Mouse (Mus musculus) C2C12 (cell line): ENCODE data around the gene Arnt2. TPM values are rescaled to one million over a fixed set of nuclear protein-coding genes. Genes with fewer than 3 reads are reported as not detected.

Experiments
- H3K27me3 ChIP-seq: one replicate; pipeline ENCODE4 v1.6.1; 2011; ENCODE audit not compliant: control insufficient read depth, insufficient read depth, insufficient read length
- H3K36me3 ChIP-seq: one replicate; pipeline ENCODE4 v1.6.1; 2011; ENCODE audit not compliant: control insufficient read depth, insufficient read depth
- H3K4me3 ChIP-seq: one replicate; pipeline ENCODE4 v1.5.1; 2011; ENCODE audit warnings: mild to moderate bottlenecking, control low read depth; ENCODE audit not compliant: poor library complexity, insufficient read depth, severe bottlenecking
- H3K79me2 ChIP-seq: one replicate; pipeline ENCODE4 v1.6.1; 2011; ENCODE audit not compliant: control insufficient read depth, insufficient read depth
- H3K79me3 ChIP-seq: one replicate; pipeline ENCODE4 v1.6.1; 2011; ENCODE audit warnings: low read depth, control low read depth
- H3ac ChIP-seq: one replicate; pipeline ENCODE3; 2011; ENCODE audit warnings: low read depth; ENCODE audit not compliant: control insufficient read depth, insufficient read length
- CEBPB ChIP-seq: IDR thresholded peaks from one replicate; pipeline ENCODE4 v1.6.1; 2011; ENCODE audit warnings: low read depth, mild to moderate bottlenecking, control low read depth, moderate library complexity
- CTCF ChIP-seq: IDR thresholded peaks from one replicate; pipeline ENCODE4 v1.5.1; 2011; ENCODE audit not compliant: control insufficient read depth, insufficient read depth, insufficient read length
- FOSL1 ChIP-seq: IDR thresholded peaks from one replicate; pipeline ENCODE4 v1.8.0; 2011; ENCODE audit warnings: mild to moderate bottlenecking, low read length; ENCODE audit not compliant: poor library complexity, insufficient read depth, severe bottlenecking
- MAX ChIP-seq: IDR thresholded peaks from one replicate; pipeline ENCODE4 v1.6.1; 2011; ENCODE audit warnings: mild to moderate bottlenecking, control low read depth
- MYOD1 ChIP-seq: IDR thresholded peaks from one replicate; pipeline ENCODE4 v1.6.1; 2011; ENCODE audit warnings: low read depth; ENCODE audit not compliant: control insufficient read depth, insufficient read length
- MYOG ChIP-seq: IDR thresholded peaks from one replicate; pipeline ENCODE4 v1.6.1; 2011; ENCODE audit not compliant: control insufficient read depth, insufficient read length; ENCODE audit errors: extremely low read depth
- USF1 ChIP-seq: IDR thresholded peaks from one replicate; pipeline ENCODE4 v1.6.1; 2011; ENCODE audit warnings: low read depth, mild to moderate bottlenecking, control low read depth, moderate library complexity
- polyA plus RNA-seq: library from polyadenylated mRNA; unstranded; fragments of >200 nt; fragmentation: generic; extraction: Trizol; gene quantifications from one replicate; pipeline ENCODE4 v1.2.1, GENCODE M21; 2012; ENCODE audit warnings: missing spikeins

Gene Arnt2
- polyA plus RNA-seq, 1 experiment: 3.6 TPM

- Histone ChIP-seq H3K4me3 (no peak overlapping the region), H3K79me2 (no peaks in the 10 kb centered on the region), H3K79me3 (no peaks in the 10 kb centered on the region), H3K27me3 (no peaks in the 10 kb centered on the region), H3ac (no peak overlapping the region), H3K36me3 (no peaks in the 10 kb centered on the region)
- TF ChIP-seq MYOD1: no peak
- no peak for TF ChIP-seq USF1
- no peak for TF ChIP-seq CEBPB
- no peak for TF ChIP-seq MAX
- no peak for TF ChIP-seq MYOG
- TF ChIP-seq CTCF: no peak
- no peak for TF ChIP-seq FOSL1
These were observed 169.6 kb downstream of the Arnt2 start for GRCm38 (mm10) chr7:84240406-84240805.

DNA sequence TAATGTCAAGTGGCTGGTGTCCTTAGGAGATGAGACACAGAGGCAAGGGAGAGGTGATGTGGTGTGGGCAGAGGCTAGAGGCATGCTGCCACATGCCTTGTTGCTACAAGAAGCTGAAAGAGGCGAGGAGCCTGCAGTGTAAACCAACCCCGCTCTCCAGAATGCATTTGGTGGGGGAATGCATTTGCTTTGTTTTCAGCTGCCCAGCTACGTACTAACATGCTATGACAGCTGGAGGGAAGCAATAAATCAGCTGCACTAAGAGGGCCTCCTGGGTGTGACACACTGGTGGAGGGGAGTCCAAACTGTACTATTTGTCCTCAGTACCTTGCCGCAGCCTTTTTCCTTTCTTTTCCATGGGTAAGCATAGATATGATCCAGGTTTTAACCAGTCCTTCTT lies 172.3 kb downstream of the Arnt2 start:
- no peaks in the 10 kb centered on the region for H3K36me3 ChIP-seq
- TF ChIP-seq USF1 (no peak), CEBPB (no peak), MYOG (no peak), MAX (no peak), FOSL1 (no peak), MYOD1 (peak; percentile 70), CTCF (no peak)
- no peaks in the 10 kb centered on the region for H3K27me3 ChIP-seq
- H3K79me3 ChIP-seq: no peaks in the 10 kb centered on the region
- no peak overlapping the region for H3K4me3 ChIP-seq
- H3ac ChIP-seq: no peak overlapping the region
- H3K79me2 ChIP-seq: no peaks in the 10 kb centered on the region

DNA sequence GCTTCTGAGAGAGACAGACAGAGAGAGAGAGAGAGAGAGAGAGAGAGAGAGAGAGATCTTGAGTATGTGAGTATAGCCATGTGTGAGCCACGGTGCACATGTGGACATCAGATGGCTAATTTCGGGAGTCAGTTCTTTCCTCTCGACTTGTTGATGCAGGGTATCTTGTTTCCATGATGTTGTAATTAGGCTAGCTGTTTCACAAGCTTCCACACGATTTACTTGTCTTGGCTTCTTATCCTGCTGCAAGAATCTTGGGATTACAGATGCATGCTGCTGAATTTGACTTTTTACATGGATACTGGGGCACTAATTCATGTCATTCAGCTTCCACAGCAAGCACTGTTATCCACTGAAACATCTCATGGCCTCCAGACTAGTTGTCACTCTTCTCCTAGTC lies 178.6 kb downstream of the Arnt2 start:
- TF ChIP-seq USF1: no peak
- no peak for TF ChIP-seq FOSL1
- TF ChIP-seq CTCF: no peak
- no peak for TF ChIP-seq MYOG
- TF ChIP-seq MYOD1: no peak
- TF ChIP-seq CEBPB: no peak
- no peak for TF ChIP-seq MAX
- Histone ChIP-seq H3K79me2 (no peaks in the 10 kb centered on the region), H3K36me3 (no peaks in the 10 kb centered on the region), H3K27me3 (no peaks in the 10 kb centered on the region), H3K4me3 (no peak overlapping the region), H3K79me3 (no peaks in the 10 kb centered on the region), H3ac (no peak overlapping the region)

- no peaks in the 10 kb centered on the region for H3K36me3 ChIP-seq
- TF ChIP-seq CTCF: no peak
- no peak for TF ChIP-seq MAX
- no peak for TF ChIP-seq CEBPB
- TF ChIP-seq USF1: no peak
- no peak for TF ChIP-seq FOSL1
- TF ChIP-seq MYOG: no peak
- TF ChIP-seq MYOD1: no peak
These were observed 182.3 kb downstream of the Arnt2 start for GRCm38 (mm10) chr7:84227652-84228051.

DNA sequence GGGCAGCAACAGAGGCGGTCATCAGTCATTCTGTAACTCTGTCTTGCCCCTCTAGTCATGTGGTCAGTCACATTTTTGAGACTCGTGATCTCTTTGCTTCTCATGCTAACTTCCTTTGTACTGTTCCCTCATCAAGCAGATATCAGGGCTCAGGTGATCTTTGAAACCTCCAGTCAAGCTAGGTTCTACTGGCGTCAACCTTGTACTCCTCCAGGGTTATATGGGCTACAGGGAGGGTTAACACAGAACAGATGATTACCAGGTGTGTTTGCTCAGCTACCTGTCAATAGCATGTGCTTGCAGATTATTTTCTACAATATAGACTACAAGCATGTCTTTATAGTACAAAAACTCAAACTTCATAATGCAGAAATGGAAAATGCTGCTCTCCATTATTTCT lies 183.1 kb downstream of the Arnt2 start:
- no peaks in the 10 kb centered on the region for H3K27me3 ChIP-seq
- H3ac ChIP-seq: no peak overlapping the region
- H3K36me3 ChIP-seq: no peaks in the 10 kb centered on the region
- TF ChIP-seq MAX (no peak), MYOG (no peak), USF1 (no peak), CTCF (no peak), MYOD1 (no peak), FOSL1 (no peak), CEBPB (no peak)
- H3K79me2 ChIP-seq: no peaks in the 10 kb centered on the region
- H3K4me3 ChIP-seq: no peak overlapping the region
- H3K79me3 ChIP-seq: no peaks in the 10 kb centered on the region

More at GRCm38 (mm10) chr7:84227652-84228051, 182.3 kb downstream of the Arnt2 start:
- no peak overlapping the region for H3ac ChIP-seq
- H3K79me2 ChIP-seq: no peaks in the 10 kb centered on the region
- no peak overlapping the region for H3K4me3 ChIP-seq
- no peaks in the 10 kb centered on the region for H3K79me3 ChIP-seq
- no peaks in the 10 kb centered on the region for H3K27me3 ChIP-seq

GRCm38 (mm10) chr7:84212112-84212511 lies 197.9 kb downstream of the Arnt2 start:
- Histone ChIP-seq H3K36me3 (no peaks in the 10 kb centered on the region), H3K79me2 (no peaks in the 10 kb centered on the region), H3K4me3 (no peak overlapping the region), H3K79me3 (no peaks in the 10 kb centered on the region), H3K27me3 (no peaks in the 10 kb centered on the region), H3ac (no peak overlapping the region)
- TF ChIP-seq MYOD1 (no peak), USF1 (no peak), MAX (no peak)
